Mouse (Mus musculus) adrenal gland (tissue): ENCODE measurements around the gene Vmp1.

ENCODE experiments used
- intact Hi-C: fragments of 180-260 bp; cut with DNase I; formaldehyde crosslinking; loops from one replicate; pipeline ENCODE4 v1.15.1; 2025

Gene Vmp1

DNA sequence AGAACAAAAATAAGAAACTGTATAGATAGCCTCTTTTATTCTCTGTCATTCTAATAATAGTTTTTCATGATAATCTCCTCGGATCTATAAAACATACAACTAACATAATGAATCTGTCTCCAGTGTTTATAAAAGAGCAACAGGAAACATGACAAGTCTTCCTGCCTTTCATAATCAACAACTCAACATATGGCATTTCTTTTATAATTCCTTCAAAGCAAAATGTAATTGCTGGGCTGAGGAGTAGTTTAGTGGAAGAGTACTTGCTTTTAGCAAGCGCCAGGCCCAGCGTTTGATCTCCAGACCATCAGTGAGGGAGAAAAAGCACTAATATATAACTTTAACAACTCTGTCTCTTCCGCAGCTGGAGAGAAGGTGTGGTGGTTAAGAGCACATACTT lies 41.9 kb downstream of the Vmp1 start:
- intact Hi-C loops = no loop called here

- intact Hi-C loops = no loop called here
Observed at GRCm38 (mm10) chr11:86637697-86638096, 45.9 kb downstream of the Vmp1 start.

DNA sequence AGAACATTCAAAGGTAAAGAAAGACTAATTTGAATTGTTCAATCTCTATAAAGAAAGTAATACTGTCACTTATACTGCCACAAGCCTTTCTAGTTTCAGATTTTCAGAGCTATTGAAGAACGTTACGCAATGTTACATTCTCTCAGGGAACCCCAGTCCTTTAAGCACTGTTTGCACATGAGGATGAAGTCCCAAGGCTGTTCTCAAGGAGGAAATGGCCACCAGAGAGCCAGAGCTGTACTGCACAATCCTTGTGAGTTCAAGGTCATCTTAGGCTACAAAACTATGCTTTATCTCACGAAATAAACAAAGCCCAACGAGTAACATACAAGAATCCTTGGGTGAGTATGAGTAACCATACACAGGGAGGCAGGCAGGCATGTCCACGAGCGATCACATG lies 49.2 kb downstream of the Vmp1 start:
- intact Hi-C loops = no loop called here

DNA sequence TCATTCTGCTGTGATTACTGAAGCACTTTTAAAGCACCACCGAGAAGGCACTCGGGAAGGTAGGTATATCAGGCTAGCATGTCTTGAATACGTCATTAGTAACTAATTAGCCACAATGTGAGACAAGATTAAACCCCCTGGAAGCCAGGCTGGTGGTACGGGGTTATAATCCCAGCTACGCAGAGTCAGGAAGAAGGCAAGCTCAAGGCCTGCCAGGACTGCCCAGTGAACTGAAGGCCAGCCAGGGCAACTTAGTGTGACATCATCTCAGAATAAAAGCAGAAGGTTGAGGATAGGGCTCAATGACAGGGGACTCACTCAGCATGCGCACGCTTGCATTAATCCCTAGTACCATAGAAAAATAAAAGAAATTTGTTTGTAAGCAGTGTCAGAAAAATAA lies 53.7 kb downstream of the Vmp1 start:
- intact Hi-C loops = no loop called here

DNA sequence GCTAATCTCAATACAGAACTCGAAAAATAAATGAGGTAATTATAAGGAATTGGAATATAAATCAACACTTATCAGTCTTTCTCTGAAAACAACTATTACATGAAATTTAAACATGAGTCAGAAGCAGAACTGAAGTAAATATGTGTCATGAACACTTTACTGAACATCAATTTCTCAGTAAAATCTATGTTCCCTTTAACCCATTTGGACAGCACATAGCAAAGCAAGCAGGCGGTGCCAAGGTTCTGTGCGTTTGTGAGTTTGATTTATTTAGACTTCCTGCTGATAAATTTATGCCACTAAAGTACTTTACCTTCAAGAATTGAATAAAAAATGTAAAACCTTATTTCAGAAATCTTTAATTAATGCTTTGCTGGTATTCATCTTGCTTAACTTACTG lies 54.2 kb downstream of the Vmp1 start:
- intact Hi-C loops = no loop called here

GRCm38 (mm10) chr11:86628448-86628847 lies 55.2 kb downstream of the Vmp1 start:
- intact Hi-C loops = no loop called here

DNA sequence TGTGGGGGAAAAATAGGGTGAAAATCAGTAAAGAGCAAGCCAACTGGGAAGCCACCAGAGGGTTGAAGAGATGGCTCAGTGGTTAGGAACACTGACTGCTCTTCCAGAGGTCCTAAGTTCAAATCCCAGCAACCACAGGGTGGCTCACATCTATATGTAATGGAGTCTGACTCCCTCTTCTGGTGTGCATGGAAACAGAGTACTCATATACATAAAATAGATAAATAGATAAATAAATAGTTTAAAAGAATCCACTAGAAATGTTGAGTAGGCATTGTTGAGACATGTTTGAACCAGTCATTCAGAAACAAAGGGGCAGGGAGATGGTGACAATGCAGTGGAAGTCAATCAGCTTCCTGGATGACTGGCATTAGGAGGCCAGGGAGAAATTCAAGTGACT lies 56.0 kb downstream of the Vmp1 start:
- intact Hi-C loops = no loop called here

DNA sequence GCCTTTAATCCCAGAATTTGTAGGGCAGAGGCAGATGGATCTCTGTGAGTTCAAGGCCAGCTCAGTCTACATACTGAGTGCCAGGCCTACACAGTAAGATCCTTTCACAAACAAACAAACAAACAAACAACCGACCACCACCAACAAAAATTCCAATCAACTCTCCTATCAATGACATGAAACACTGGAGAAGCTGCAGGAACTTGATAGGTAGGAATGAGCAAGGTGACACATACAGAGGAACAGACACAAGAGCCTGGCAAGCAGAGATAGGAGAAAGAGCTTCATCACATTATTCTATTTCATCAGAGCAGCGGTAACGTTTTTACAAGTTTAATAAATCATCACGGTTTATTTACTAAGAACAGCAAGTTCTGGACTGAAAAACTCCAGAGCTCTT lies 56.9 kb downstream of the Vmp1 start:
- intact Hi-C loops = no loop called here

DNA sequence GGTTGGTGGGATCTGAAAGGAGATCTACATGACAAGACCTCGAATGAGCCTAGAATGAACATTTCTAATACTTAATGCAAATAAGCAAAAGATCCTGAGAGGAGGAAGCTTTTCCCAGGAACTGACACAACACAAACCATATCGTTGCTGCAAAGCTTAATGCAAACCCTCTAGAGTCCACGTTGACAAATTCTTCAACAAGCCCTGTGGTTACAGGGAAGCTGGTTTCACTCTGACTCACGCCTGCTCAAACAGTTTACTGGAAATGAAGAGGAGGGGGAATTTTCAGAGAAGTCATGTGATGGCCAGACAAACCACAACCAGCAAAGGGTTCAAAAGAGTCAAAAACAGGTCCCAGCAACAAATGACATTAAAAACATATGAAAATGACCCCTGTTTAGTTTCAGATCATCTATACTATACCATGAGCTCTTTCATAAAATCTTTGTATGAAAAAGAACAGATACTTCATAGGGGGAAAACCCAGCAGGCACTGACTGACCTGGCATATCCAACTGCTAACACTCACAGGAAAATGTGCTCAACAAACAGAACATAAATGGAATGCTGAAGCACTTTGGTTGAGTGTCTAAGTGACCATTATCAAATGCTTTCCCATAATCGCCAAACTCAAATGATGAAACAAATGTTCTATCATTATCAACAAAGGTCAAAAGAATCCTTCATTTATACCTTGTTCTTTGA lies 59.2 kb downstream of the Vmp1 start:
- intact Hi-C loops = loop anchor here (5.0 kb wide), 1 partner anchor 42 kb away; no protein-coding TSS in a partner anchor

DNA sequence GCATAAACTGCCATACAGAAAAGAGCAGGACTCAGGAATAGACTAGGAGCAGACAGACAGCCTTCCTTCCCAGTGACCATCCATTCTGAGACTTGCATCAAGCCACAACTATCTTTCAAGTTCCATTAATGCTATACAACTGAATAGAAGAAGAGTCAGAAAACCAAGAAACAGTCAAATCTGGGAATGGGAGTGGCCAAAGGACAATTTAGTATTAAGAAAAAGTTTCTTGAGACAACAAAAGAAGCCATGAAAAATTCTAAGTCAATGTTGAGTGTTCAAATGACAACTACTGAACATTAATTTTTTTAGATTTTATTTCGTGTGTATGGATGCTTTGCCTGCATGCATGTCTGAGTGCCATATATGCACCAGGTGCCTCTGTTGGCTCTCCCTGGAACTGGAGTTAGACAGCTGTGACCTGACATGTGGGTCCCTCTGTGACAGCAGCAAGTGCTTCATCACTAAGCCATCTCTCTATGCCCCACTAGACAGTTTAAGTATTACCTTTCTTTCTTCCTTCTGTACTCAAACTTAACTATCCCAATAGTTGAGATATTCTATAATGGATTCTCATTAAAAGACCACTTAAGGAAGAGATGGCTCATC lies 60.1 kb downstream of the Vmp1 start:
- intact Hi-C loops = loop anchor here (5.0 kb wide), 1 partner anchor 41 kb away; no protein-coding TSS in a partner anchor

DNA sequence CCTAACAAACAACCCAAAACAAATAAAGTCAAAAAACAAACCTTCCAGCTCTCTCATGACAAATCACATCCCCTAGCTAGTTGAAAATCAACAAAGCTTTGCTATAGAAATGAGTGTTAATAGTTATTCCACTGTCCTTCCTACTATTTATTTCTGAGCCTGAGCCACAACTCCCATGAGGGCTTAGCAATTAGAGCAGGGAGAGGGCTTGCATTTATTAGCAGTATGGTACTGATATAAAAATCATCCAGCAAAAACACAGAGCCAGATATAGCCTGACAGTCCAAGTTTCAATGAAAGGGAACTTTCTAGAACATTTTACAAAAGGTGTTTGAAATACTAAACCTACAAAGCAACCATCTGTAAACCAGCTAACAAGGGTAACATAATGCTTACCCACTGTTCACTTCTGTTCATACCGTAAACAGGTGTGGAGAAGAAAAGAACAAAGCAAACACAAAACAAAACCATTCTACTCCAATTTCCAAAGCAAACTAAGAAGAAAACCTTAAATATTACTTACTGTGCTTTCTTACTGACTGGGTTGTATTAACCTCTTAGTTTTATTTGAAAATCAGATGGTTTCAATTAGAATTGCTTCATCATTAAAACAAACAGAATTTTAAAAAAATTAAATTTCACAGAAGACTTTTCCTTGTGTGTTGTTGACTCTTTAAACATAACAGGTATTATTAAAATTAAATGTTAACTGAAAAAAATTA lies 61.3 kb downstream of the Vmp1 start:
- intact Hi-C loops = loop anchor here (5.0 kb wide), 1 partner anchor 40 kb away; no protein-coding TSS in a partner anchor

- intact Hi-C loops = loop anchor here (5.0 kb wide), 1 partner anchor 39 kb away; no protein-coding TSS in a partner anchor
Observed at GRCm38 (mm10) chr11:86621139-86621538, 62.5 kb downstream of the Vmp1 start.

GRCm38 (mm10) chr11:86618548-86619335 lies 64.9 kb downstream of the Vmp1 start:
- intact Hi-C loops = no loop called here

DNA sequence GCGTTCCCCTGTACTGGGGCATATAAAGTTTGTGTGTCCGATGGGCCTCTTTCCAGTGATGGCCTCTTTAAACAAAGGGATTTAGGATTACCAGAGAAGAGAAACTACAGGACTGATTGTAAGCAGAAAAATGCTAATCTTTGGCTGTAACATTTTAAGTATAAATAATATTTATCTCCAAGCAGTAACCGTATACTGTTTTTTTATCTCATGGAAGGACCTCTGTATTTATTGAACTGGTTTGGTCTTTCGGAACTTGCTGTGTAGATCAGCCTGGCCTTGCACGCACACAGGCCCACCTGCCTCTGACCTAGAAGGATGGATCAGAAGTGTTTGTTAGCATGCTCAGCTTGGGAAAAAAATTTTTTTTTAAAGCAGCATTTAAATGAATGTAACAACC lies 69.0 kb downstream of the Vmp1 start:
- intact Hi-C loops = no loop called here

- intact Hi-C loops = no loop called here
Observed at GRCm38 (mm10) chr11:86614056-86614530, 69.5 kb downstream of the Vmp1 start.

GRCm38 (mm10) chr11:86611991-86612390 lies 71.6 kb downstream of the Vmp1 start:
- intact Hi-C loops = no loop called here

DNA sequence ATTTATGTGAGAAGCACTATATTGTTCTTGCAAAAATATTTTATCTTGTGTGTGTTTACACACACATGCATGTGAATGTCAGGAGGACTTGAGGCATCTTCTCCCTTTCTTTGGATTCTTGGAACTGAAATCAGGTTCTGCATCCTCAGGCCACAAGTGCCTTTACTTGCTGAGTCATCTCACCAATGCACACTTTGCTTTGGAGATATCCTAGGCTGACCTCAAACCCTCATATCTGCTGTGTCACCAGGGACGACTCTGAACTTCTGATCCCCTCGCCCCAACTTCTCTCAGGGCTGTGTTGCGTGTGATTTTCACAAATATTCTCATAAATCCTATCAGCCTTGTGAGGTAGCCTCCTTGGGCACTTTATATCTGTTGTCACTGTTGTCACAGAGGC lies 73.4 kb downstream of the Vmp1 start:
- intact Hi-C loops = no loop called here

- intact Hi-C loops = no loop called here
Observed at GRCm38 (mm10) chr11:86607808-86608350, 75.8 kb downstream of the Vmp1 start.

- intact Hi-C loops = no loop called here
Observed at GRCm38 (mm10) chr11:86606621-86607339, 76.9 kb downstream of the Vmp1 start.

- intact Hi-C loops = no loop called here
Observed at GRCm38 (mm10) chr11:86604732-86605520, 78.7 kb downstream of the Vmp1 start.
